Mouse (Mus musculus): ENCODE measurements around the gene Stard10. TPM values are rescaled to one million over a fixed set of nuclear protein-coding genes. Genes with fewer than 3 reads are reported as not detected.

The Stard10 gene
- polyA plus RNA-seq, 1 experiment from 2014 or later = 79.5 TPM

DNA sequence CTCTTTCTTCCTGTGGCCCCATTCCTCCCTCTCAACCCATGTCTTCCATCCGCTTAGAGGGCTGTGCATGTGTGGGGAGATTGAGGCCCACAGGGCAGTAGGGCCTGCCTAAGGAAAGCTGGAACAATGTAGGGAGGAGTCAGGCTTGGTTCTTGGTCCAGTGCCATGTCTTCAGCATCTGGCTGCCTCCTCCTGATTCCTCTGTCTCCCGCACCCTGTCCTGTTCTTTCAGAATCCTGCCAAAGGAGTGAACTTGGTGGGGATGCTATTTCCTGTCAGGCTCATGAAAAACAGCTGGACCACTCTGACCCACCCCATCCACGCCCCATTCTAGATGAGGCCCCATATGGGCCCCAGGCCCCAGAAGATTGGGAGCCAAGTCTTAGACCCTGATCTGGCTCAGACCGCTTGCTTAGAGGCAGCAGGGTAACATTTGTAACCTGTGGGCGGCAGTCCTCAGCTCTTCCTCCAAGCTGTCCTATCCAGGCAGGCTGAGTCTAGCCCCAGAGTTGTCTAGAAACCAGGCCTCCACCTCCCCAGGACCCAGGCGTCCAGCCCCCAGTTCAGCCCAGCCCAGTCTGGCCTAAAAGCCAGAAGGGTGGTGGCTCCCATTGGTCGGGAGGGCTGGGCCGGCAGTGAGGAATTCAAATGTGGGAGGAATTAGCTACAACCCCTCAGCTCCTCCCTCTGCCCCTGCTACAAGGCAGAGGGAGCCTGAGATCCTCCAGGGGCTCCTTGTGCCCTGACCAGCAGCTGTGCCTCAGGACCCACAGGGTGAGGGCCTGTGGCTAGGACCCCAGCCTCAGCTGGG lies 77.0 kb downstream of the Stard10 start:
- no peaks in the 10 kb centered on the region for H3K27me3 ChIP-seq (replicated peaks)
- peak overlapping the region; percentile 23 for H3K4me2 ChIP-seq
- 66% methylated on average over 8 of the region's 8 CpGs for WGBS (ENCODE audit: insufficient replicate concordance)
- H3K9ac ChIP-seq = no peak overlapping the region
- ATAC-seq = peak; percentile 44; the same call in 1 of the 2 replicates
- H3K9me3 ChIP-seq (replicated peaks) = no peaks in the 10 kb centered on the region
- H3K4me1 ChIP-seq = peaks cover 43% of the 10 kb centered on the region
- peaks cover 72% of the 10 kb centered on the region for H3K36me3 ChIP-seq
- peak overlapping the region; percentile 57 for H3K27ac ChIP-seq
- H3K4me3 ChIP-seq = no peak overlapping the region

- WGBS (ENCODE audit: insufficient replicate concordance) = 82% methylated on average over 3 of the region's 3 CpGs
- Histone ChIP-seq H3K9ac (no peak overlapping the region), H3K4me2 (peak overlapping the region; percentile 23), H3K27me3 (replicated peaks) (no peaks in the 10 kb centered on the region), H3K36me3 (peaks cover 72% of the 10 kb centered on the region), H3K4me1 (peaks cover 36% of the 10 kb centered on the region), H3K27ac (peak overlapping the region; percentile 57; the same call in 1 of the 2 replicates), H3K9me3 (replicated peaks) (no peaks in the 10 kb centered on the region), H3K4me3 (0 out of 2 replicates have a peak overlapping the region, but pooled peaks have one; percentile 5)
- no peak for ATAC-seq
These were observed 77.7 kb downstream of the Stard10 start for GRCm38 (mm10) chr7:101394569-101394968.

DNA sequence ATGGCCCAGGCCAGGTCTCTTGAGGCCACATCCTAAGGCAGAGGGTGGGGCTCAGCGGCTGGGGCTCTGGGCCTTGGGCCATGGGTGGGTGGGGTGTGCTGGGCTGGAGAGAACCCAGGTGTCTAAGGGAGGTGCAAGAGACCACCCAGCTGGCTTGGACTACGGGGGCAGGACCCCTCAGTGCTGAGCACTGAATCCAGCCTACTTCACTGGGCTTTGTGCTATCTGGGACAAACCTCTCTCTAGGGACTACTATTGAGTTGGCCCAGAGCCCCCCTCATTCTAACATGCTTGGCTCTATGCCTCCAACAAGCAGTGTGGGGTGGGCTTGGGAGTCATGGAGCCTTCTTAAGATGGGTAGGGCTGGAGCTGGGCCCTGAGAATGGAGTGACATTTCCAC lies 78.6 kb downstream of the Stard10 start:
- Histone ChIP-seq H3K4me3 (no peak overlapping the region), H3K4me1 (peaks cover 28% of the 10 kb centered on the region), H3K4me2 (peak overlapping the region; percentile 23), H3K9me3 (replicated peaks) (no peaks in the 10 kb centered on the region), H3K27ac (no peak overlapping the region), H3K27me3 (replicated peaks) (no peaks in the 10 kb centered on the region), H3K36me3 (peaks cover 73% of the 10 kb centered on the region), H3K9ac (no peak overlapping the region)
- no peak for ATAC-seq
- WGBS (ENCODE audit: insufficient replicate concordance) = 78% methylated on average over 2 of the region's 2 CpGs

Other genes starting within 250 kb of the Stard10 start
- 8.0 and 8.8 TPM in 2 replicates for gene Fchsd2, start 224.2 kb upstream of the Stard10 start, polyA plus RNA-seq (2016; fragmentation: Nextera tagmentation; extraction: Ambion mirVana)
- gene Atg16l2, start 14.8 kb upstream of the Stard10 start, polyA plus RNA-seq (2016; fragmentation: Nextera tagmentation; extraction: Ambion mirVana) = 4.7 and 5.7 TPM in 2 replicates
- gene Arap1, start 31.0 kb downstream of the Stard10 start, polyA plus RNA-seq (2016; fragmentation: Nextera tagmentation; extraction: Ambion mirVana) = 20.5 and 24.6 TPM in 2 replicates
- not detected in 2 replicates for gene Gm45837, start 93.8 kb downstream of the Stard10 start, polyA plus RNA-seq (2016; fragmentation: Nextera tagmentation; extraction: Ambion mirVana)
- 11.9 and 12.0 TPM in 2 replicates for gene Pde2a, start 104.6 kb downstream of the Stard10 start, polyA plus RNA-seq (2016; fragmentation: Nextera tagmentation; extraction: Ambion mirVana)